Mouse (Mus musculus) bone marrow macrophage, adult 2 months (primary cell): ENCODE measurements around the gene Cops6. TPM values are rescaled to one million over a fixed set of nuclear protein-coding genes. Genes with fewer than 3 reads are reported as not detected.

Experiments
- H3K27ac ChIP-seq: 2 replicates; pipeline ENCODE4 v1.5.1; 2012; ENCODE audit warnings: low read depth, low read length; ENCODE audit not compliant: insufficient read depth
- H3K4me1 ChIP-seq: 2 replicates; pipeline ENCODE4 v1.6.1; 2012; ENCODE audit warnings: low read length; ENCODE audit not compliant: control insufficient read depth, insufficient read depth
- H3K4me3 ChIP-seq: 2 replicates; pipeline ENCODE4 v1.5.1; 2012; ENCODE audit warnings: mild to moderate bottlenecking, low read length, moderate library complexity; ENCODE audit not compliant: insufficient read depth
- CTCF ChIP-seq: IDR thresholded peaks from 2 replicates; pipeline ENCODE4 v1.5.1; 2012; ENCODE audit warnings: low read depth, mild to moderate bottlenecking, low read length, moderate library complexity
- POLR2A ChIP-seq: IDR thresholded peaks from 2 replicates; pipeline ENCODE4 v1.6.1; 2012; ENCODE audit warnings: mild to moderate bottlenecking, low read depth, low read length, borderline replicate concordance
- polyA plus RNA-seq: library from polyadenylated mRNA; stranded (reverse); fragments of >200 nt; gene quantifications from 2 replicates; pipeline ENCODE4 v1.2.4, GENCODE M21; 2012; ENCODE audit not compliant: missing spikeins, insufficient read depth, insufficient read length

Gene Cops6
- 77.7 and 82.3 TPM in 2 replicates for polyA plus RNA-seq

DNA sequence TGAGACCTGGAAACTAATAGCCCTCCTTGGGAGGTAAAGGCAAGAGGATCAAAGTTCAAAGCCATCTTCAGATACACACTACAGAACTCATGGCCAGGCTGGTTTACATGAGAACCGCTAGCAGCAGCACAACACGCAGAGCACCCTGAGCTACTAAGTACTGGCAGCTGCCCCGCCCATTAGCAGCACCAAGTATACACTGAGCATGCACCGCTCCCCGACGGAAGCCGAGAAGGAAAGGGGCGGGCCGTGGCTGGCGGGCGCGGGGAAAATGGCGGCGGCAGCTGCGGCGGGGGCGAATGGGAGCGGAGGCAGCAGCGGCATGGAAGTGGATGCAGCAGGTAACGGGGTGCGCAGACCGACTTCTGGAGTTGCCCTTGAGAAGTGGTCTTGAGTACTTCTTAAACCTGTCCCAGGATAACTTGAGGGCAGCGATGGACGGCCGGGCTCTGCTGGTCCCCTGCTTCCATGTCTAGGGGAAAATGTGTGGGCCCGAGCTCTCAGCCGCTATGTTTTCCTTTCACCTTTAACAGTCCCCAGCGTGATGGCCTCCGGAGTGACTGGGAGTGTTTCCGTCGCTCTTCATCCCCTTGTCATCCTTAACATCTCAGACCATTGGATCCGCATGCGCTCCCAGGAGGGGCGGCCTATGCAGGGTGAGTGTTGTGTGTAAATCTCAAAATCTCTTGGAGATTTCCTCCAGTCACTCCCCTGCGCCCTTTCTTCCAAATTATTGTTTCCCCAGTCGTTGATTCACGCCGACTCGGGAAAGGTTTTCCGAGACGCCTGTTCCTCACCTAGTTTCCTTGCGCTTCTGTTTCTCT, at the start of gene Cops6:
TSS of gene Cops6 (plus strand) at position 230 of the 824 bp plus-strand sequence.
- TF ChIP-seq CTCF (no peak), POLR2A (no peak)
- Histone ChIP-seq H3K27ac (0 out of 2 replicates have a peak within 1 kb of the TSS, but pooled peaks have one; percentile 6), H3K4me1 (peaks cover 6% of the 10 kb centered on the region), H3K4me3 (peak within 1 kb of the TSS; percentile 93)

DNA sequence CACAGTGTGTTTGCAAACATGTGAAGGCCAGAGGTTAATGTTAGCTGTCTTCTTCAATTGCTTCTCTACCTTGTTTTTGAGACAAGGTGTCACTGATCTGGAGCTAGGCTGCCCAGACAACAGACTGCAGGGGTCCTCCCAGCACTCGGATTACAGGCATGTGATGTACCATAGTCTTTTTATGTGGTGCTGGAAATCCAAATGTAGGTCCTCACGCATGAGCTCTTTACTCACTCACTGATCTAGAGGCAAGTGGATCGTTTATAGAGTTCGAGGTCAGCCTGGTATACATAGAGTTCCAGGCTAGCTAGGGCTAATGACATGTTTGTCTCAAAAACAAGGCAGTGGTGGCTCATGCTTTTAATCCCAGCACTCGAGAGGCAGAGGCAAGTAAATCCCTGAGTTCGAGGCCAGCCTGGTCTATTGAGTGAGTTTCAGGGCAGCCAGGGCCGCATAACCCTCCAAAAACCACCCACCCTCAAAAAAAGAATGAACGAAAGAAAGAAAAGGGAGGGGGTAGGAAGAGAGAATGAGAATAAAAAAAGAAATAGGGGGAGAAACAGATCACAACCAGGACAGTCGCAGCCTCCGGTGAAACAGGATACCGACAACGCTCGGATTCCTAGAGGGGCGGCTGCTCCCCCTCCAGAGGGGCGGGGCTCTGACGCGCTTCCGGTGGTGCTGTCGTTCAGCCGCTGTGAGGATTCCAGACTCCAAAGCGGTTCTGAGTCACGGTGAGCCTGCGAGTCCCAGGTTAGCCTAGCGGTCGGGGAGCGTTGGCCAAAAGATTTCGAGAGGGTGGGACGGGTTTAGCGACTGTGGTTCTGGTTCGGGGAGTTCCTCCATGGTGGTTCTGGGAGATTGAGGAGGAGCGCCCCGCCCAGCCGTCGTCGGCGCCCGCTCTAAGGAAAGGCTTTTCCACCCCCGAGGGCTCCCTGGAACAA, 44.3 kb upstream of the Cops6 start, which contains the start of gene Zscan21:
TSS of gene Zscan21 (plus strand) at position 649 of the 944 bp plus-strand sequence.
- Histone ChIP-seq H3K4me3 (peak within 1 kb of the TSS; percentile 79), H3K4me1 (peaks cover 6% of the 10 kb centered on the region), H3K27ac (peak within 1 kb of the TSS; percentile 77)
- TF ChIP-seq CTCF (no peak), POLR2A (0 out of 2 replicates have a peak, but pooled peaks have one; percentile 57)

DNA sequence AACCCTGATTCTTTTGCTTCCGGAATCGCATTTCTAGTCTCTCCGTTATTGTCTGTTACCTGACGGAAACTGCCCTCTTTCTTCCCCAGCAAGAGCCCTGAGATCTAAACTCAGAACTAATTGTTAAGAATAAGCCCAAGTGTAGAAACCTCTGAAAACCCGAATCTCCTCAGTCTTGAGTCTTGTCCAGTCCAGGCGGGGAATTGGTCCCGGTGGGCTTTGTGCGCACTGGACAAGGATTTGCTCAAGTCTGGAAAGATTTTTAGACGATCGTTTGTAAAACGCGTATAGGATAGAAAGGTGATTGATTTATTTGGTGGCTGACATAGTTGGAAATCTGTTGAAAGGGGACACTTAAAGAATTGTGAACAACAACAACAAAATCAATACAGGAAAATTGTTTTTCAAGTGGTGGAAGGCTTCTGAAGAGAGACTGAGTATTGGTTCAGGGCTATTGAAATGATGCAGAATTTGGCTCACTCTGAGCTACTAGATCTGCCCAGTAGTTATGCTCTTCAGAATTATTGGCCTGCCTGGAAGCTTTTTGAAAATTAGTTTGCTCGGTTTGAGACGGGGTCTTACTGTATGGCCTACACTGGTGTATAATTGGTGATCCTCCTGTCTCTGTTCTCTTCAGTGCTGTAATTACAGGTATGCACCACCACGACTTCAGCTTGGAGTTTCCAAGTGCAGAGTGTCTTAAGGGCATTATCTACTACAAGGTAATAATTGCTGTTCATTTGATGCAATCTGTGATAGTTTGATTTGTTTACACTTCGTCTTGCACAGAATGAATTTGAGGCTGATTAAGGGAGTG, 43.5 kb upstream of the Cops6 start:
- TF ChIP-seq CTCF = no peak
- TF ChIP-seq POLR2A = no peak

GRCm38 (mm10) chr5:138118041-138118440, 42.8 kb upstream of the Cops6 start:
- TF ChIP-seq CTCF (no peak), POLR2A (no peak)
- H3K4me1 ChIP-seq = peaks cover 6% of the 10 kb centered on the region
- no peak overlapping the region for H3K27ac ChIP-seq
- H3K4me3 ChIP-seq = peak overlapping the region; percentile 79

More for the DNA sequence above, 43.5 kb upstream of the Cops6 start:
- H3K4me1 ChIP-seq = peaks cover 6% of the 10 kb centered on the region
- H3K27ac ChIP-seq = peak overlapping the region; percentile 77
- H3K4me3 ChIP-seq = peak overlapping the region; percentile 79

DNA sequence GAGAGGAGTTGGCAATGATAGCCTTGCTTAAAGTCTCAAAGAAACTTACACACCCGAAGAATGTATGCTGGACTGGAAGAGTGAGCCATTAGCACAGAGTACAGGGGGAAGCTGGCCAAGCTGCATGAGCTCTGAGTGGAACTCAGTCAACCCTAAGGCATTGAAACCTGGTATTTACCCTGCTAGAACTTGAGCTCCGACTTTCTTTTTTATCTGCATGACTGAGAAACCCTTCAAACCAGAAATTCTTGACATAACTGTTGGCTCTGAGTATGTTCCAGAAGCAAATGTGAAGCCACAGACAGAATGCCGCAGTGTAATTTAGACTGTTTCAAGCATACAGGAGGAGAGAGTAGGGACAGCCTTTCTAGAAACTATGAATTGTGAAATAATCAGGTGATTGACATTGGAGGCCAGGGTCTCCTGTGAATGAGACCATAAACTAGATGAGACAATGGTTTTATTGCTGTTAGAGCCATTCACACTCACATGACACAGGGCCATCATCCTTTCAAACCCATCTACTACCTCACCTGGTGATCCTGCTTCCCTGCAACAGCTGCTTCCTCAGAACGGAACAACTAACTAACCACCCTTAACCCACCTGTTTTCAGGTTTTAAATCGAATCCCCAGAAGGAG, 28.3 kb upstream of the Cops6 start:
- H3K4me1 ChIP-seq = no peaks in the 10 kb centered on the region
- no peak for TF ChIP-seq POLR2A
- TF ChIP-seq CTCF = no peak
- no peak overlapping the region for H3K27ac ChIP-seq
- no peak overlapping the region for H3K4me3 ChIP-seq

DNA sequence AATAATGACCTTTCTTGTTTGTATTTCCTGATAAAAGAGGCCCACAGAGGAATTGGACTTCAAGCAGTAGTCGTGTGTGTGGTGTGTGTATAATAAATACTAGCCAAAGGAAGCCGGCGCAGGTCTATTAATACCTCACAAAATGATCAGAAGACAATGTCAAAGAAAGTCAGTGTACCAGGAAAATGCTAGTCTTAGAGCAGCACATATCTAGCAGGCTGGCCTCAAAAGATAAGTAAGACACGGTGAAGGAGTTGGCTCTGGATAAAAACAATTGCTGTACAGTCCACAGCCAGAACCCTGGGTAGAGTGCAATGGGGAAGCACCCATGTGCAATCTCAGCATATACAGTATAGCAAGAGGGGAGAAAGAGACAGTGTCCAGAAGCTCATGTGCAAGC, 23.6 kb upstream of the Cops6 start:
- H3K4me3 ChIP-seq = no peak overlapping the region
- peaks cover 5% of the 10 kb centered on the region for H3K4me1 ChIP-seq
- TF ChIP-seq CTCF = no peak
- no peak for TF ChIP-seq POLR2A
- H3K27ac ChIP-seq = no peak overlapping the region

DNA sequence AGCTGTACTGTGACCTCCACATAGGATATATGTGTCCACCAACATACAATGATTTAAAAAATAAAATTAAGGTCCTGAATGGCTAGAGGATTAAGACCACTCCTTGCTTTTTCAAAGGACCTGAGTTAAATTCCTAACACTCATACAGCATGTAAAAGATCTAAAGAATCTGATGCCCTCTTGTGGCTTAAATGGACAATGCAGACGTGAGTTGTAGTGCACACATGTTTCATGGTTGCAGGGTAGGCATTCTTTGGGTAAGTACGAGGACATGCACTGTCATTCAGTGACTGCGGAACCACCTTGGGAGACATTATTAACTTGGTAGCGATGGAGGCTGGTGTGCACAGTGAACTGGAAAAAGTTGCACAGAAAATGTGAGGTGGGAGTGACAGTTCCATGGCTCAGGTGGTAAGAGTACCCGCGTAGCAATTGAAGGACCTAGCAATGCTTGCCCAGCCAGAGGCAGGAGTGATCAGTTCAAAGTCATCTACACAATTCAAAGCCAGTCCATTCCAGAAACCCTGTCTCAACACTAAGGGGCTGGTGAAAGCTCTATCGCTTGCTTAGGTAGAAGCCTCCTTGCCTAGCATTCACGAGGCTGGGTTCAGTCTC, 22.8 kb upstream of the Cops6 start:
- H3K27ac ChIP-seq = no peak overlapping the region
- peaks cover 5% of the 10 kb centered on the region for H3K4me1 ChIP-seq
- H3K4me3 ChIP-seq = no peak overlapping the region
- TF ChIP-seq POLR2A (no peak), CTCF (peak; percentile 9; the same call in 1 of the 2 replicates)

GRCm38 (mm10) chr5:138138585-138138984, 22.3 kb upstream of the Cops6 start:
- Histone ChIP-seq H3K27ac (no peak overlapping the region), H3K4me1 (peaks cover 5% of the 10 kb centered on the region), H3K4me3 (no peak overlapping the region)
- TF ChIP-seq CTCF (no peak), POLR2A (no peak)
